Mouse (Mus musculus): ENCODE data around the gene Ctnnb1. TPM values are rescaled to one million over a fixed set of nuclear protein-coding genes. Genes with fewer than 3 reads are reported as not detected.

Ctnnb1 gene
- 100 to 1,000 TPM; 213 to 241 TPM for total RNA-seq (2021)
- long read RNA-seq, experiment 1, transcript Ctnnb1-201 (15 exons, 3,623 nt), result major isoform, 20 of 42 reads
- long read RNA-seq, experiment 1, transcript Ctnnb1-215 (1 exons, 1,292 nt), result minor isoform, 6 of 42 reads
- long read RNA-seq, experiment 1, partial matches to known transcripts, result 12 of 42 reads
- long read RNA-seq, experiment 1, other reads (novel, unspliced or antisense), result 4 of 42 reads
- long read RNA-seq, experiment 2, transcript Ctnnb1-201 (15 exons, 3,623 nt), result major isoform, 35 of 60 reads
- long read RNA-seq, experiment 2, transcript Ctnnb1-215 (1 exons, 1,292 nt), result minor isoform, 6 of 60 reads
- long read RNA-seq, experiment 2, partial matches to known transcripts, result 15 of 60 reads
- long read RNA-seq, experiment 2, other reads (novel, unspliced or antisense), result 4 of 60 reads

DNA sequence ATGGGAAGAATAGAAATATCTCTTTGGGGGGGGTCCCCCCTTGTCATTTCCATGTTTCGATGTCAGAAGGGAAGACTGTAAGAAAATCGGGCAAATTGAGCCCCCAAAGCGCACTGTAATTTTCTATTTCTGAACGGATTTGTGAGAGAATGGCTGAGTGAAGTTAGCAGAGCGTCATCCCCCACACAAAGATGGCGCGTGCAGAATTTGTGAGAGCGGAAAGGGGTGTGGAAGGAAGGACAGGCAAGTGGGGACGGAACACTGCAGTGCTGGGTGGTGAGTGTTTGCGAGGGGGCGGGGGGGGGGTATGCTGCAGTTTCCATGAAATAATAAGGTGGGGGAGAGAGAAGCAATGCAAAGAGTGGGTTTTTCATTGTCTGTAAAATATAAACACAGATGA is at the start of gene Ctnnb1:
Gene Ctnnb1 (plus strand): TSS at position 136 of the 400 bp plus-strand sequence.
- H3K4me3 ChIP-seq, result no peak within 1 kb of the TSS
- DNase-seq, result no peak
- intact Hi-C loops (cut with DNase I), result no loop called here
- H3K27ac ChIP-seq, result no peak within 1 kb of the TSS
- TF ChIP-seq CTCF (IDR thresholded peaks at IDR 0.05), result no peak

DNA sequence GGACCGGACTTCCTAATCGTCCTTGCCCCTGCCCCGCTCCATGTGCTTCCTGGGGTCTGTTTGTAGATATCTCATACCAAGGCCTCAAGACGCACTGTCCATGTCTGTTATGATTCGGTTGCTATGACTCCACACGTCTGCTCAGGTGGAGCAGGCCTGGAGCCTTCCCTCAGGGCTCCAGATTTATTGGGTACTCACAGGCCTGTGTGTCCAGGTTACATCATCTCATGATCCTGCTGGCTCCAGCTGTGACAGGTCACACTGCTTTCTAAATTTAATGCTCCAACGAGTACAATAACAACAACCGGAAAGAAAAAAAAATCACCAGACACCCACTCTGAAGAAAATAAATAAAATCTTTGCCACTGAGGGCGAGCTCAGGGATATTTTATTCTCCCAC is 48.7 kb upstream of the Ctnnb1 start:
- intact Hi-C loops (cut with DNase I), result no loop called here
- Histone ChIP-seq H3K4me3 (no peak overlapping the region), H3K27ac (no peak overlapping the region)
- no peak for DNase-seq
- no peak for TF ChIP-seq CTCF (IDR thresholded peaks at IDR 0.05)

DNA sequence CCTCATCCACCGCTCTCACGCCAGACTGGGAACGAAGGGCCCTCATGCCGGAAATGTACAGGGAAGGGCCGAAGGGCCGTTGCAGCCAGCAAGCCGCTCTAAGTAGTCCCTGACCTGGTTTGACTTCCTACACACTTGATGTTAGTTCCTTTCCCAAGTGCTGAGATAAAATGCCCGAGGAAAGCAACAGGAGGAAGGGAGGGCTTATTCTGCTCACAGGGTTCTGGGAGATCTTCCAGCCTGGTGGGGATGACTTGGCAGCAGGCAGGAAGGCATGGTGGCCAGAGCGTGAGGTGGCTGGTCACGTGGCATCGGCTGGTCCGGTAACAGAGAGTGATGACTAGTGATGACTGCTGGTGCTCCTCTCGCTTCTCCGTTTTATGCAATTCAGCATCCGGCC is 47.9 kb upstream of the Ctnnb1 start:
- TF ChIP-seq CTCF (IDR thresholded peaks at IDR 0.05), result no peak
- Histone ChIP-seq H3K27ac (no peak overlapping the region), H3K4me3 (no peak overlapping the region)
- intact Hi-C loops (cut with DNase I), result no loop called here
- no peak for DNase-seq

DNA sequence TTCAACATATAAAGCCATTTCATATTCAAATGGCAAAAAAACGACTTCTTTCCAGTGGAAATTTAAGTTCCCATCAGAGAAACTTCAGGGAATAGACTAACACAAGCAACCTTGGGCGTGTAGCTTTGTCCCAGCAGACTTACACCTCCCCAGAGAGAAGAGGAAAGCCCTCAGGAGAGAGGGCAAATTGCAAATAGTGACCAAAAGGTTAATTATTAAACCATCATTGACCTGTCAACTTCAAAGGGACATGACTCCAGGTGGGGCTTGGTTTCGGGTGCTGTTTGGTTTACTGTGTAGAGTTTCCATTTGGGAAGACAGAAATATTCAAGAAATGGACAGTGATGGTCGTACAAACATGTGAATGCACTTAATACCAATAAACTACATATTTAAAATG is 47.2 kb upstream of the Ctnnb1 start:
- no peak for TF ChIP-seq CTCF (IDR thresholded peaks at IDR 0.05)
- Histone ChIP-seq H3K27ac (no peak overlapping the region), H3K4me3 (no peak overlapping the region)
- no peak for DNase-seq
- intact Hi-C loops (cut with DNase I), result no loop called here

DNA sequence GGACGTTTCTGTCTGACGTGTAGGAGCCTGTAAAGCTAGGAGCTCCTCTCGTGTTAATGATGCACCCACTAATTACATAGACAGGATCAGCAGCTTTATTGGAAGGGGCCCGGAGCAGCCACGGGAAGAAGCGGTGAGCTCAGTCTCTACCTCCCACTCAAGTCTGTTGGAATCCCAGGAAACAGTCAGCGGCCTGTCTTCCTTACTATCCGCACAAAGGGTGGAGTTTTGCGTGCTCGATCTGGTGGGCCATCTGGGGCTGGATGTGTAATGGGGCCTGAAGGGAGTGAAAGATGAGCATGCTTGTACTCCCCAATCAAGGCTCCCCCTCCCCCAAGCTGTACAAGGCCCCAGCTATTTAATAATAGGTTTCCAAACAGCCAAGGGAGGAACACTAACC is 44.3 kb upstream of the Ctnnb1 start:
- TF ChIP-seq CTCF (IDR thresholded peaks at IDR 0.05), result no peak
- DNase-seq, result no peak
- Histone ChIP-seq H3K27ac (no peak overlapping the region), H3K4me3 (no peak overlapping the region)
- intact Hi-C loops (cut with DNase I), result no loop called here

DNA sequence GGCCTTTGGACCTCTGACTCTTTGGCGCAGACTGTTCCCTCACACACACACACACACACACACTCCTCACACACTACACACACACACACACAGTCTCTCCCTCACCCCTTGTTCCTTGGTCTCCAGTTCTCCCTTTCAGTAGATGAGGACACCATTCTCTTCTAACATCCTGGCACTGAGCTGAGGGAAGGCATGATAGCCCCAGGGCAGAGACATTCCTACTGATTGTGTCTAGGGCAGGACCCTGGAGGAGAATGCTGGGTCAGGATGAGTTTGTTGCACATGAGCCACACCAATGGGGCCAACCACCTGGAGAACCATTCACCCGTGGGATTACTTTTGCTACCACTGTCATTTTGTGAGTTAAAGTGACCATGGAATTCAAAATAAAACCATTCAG is 41.4 kb upstream of the Ctnnb1 start:
- intact Hi-C loops (cut with DNase I), result no loop called here
- TF ChIP-seq CTCF (IDR thresholded peaks at IDR 0.05), result no peak
- H3K27ac ChIP-seq, result no peak overlapping the region
- no peak for DNase-seq
- no peak overlapping the region for H3K4me3 ChIP-seq

DNA sequence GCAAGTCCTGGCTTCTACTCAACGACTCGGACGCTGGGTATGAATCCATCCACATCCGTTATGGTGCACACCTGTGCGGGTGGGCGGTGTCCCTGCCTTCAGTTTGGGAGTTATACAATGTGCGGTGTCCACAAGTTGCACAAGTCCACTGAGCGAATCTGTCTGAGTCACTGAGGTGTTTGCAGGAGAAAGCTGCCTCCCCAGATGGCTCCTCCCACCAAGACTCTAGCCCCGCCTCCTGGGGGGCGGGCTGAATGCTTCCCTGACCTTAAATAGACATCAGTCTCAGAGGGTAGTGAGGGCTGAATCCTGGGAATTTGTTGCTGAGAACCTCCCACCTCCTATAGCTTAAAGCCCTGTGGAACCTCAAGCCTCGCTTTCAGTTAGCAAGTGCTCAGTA is 35.6 kb upstream of the Ctnnb1 start:
- intact Hi-C loops (cut with DNase I), result no loop called here
- H3K4me3 ChIP-seq, result no peak overlapping the region
- DNase-seq, result no peak
- H3K27ac ChIP-seq, result no peak overlapping the region
- no peak for TF ChIP-seq CTCF (IDR thresholded peaks at IDR 0.05)

DNA sequence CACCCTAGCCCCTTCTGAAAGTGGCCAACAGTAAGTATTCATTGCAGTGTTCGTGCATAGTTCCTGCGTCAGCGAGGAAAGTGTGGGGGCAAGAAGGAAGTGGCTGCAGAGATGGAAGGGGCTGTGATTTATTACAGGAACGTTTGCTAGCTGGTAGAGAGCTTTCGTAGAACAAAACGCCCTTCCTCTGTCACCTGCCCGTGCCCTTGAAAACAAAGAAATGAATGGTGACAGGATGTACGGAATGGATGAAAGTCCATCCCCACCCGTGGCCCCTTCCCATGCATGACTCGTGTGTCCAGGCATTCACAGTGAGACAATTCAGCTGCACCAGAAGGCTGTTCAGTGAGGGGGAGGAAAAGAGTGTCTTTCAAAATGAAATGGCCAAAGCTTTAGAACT is 35.0 kb upstream of the Ctnnb1 start:
- intact Hi-C loops (cut with DNase I), result no loop called here
- no peak for TF ChIP-seq CTCF (IDR thresholded peaks at IDR 0.05)
- no peak for DNase-seq
- H3K4me3 ChIP-seq, result no peak overlapping the region
- no peak overlapping the region for H3K27ac ChIP-seq

DNA sequence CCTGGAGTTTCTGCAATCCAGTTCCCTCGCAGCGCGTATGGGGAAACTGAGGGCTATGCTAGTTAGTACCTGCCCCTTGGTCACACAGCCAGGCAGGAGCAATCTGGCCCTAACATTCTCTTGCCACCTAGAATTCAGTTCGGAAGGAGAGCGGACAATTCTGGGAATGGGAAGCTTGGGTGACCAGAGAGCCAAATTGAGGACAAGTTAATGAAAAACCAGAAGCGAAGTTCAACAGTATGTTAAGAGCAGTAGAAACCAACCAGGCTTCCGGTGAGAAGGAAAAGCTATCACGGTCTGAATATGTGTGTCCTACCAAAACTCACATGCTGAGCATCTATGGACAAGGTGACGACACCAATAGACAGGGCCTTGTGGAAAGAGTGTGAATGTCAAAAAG is 34.6 kb upstream of the Ctnnb1 start:
- Histone ChIP-seq H3K27ac (no peak overlapping the region), H3K4me3 (no peak overlapping the region)
- intact Hi-C loops (cut with DNase I), result no loop called here
- no peak for DNase-seq
- TF ChIP-seq CTCF (IDR thresholded peaks at IDR 0.05), result no peak

DNA sequence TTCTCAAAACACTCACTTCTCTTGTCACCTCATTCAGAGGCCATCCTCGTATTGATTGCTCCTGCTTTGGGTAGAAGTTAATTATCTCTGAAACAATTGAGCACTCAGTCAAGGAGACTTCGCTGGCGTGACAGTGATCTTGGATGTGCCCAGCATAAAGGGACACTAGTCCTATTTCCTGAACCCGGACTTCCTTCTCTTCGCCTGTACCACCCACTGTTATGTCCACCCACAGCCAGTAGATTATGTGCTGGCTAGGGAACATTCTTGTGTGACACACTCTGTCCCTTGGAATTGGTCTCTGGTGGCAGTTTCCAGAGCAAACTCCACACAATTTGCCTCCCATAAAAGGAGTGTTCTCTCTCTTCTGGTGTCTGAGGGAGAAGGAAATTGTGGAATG is 32.5 kb upstream of the Ctnnb1 start:
- intact Hi-C loops (cut with DNase I), result no loop called here
- Histone ChIP-seq H3K4me3 (no peak overlapping the region), H3K27ac (no peak overlapping the region)
- TF ChIP-seq CTCF (IDR thresholded peaks at IDR 0.05), result no peak
- no peak for DNase-seq

DNA sequence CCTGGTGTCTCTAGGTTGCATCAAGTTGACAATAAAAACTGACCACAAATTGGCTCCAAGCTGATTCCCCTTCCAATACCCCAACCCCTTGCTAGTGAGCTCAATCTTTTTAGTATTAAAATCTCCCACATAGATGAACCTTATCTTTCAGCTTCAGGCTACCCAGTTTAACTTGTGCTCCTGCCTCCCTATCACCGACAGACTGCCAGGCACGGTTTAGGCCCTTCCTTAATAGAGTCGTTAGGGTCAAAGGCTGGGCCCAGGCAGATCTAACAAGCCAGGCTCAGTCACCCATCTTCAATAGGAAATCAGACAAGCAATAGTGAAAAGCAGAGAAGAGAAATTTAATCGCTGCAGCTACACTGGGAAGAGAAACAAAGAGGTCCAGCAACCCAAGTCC is 31.7 kb upstream of the Ctnnb1 start:
- Histone ChIP-seq H3K4me3 (no peak overlapping the region), H3K27ac (no peak overlapping the region)
- intact Hi-C loops (cut with DNase I), result no loop called here
- DNase-seq, result no peak
- no peak for TF ChIP-seq CTCF (IDR thresholded peaks at IDR 0.05)

DNA sequence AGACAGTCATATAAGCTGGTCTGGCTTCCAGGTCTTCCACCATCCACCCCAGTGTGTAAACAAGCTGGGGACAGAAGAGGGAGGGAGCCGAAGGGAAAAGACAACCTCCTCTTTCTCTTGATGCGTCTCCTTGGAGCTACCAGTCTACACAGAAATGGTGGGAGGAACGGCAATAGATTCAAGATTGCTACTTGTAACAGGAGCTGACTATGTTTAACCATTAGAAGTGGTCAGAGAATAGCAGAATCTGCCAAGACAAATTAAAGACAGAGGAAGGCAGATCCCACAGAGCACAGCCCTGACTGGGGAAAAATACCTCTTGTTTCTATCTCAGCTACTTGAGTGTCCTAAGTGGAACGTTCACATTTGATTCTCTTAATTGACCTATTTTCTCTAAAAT is 29.2 kb upstream of the Ctnnb1 start:
- intact Hi-C loops (cut with DNase I), result no loop called here
- DNase-seq, result no peak
- H3K4me3 ChIP-seq, result no peak overlapping the region
- no peak overlapping the region for H3K27ac ChIP-seq
- TF ChIP-seq CTCF (IDR thresholded peaks at IDR 0.05), result no peak

DNA sequence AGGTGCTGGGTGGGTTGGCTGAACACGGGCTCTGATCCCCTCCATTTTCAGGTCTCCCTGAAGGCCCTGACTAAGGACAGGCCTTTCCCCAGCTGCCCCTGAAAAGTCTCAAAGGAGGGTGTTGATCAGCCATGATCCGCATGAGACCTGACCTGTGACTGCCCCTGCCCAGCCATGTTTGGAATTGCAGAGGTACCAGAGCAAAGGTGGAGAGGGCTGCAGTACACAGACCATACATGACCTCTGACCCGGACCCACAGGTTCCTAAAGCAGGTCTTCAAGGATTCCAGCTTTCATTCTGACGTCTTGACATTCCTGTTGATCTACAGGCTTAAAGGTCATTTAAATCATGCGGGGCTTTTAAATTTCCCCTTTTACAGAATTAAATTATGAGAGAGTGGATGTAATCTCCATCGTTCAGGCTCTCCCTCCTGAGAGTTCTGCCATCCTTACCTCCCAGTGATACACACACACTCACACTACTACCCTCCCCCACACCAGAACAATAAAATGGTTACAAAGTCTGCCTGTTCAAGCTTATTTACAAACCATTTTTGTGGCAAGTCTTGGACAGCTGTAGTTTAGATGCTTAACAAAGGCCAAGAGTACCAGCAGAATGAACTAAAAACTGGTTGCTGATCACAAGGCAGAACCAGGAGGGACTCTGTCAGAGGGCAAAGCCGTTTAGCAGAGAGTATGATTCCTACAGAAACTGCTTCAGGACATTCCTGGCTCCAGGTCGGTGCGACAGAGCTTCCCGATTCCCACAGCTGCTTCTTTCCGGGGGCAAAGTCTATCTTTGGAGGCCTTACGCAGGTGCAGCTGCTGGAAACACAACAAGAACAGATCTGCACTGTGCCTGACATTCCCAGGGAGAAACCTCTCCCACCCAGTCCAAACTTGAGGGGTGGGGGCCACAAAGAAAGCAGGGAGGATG is 28.4 kb upstream of the Ctnnb1 start:
- no peak overlapping the region for H3K27ac ChIP-seq
- intact Hi-C loops (cut with DNase I), result no loop called here
- TF ChIP-seq CTCF (IDR thresholded peaks at IDR 0.05), result no peak
- DNase-seq, result no peak
- no peak overlapping the region for H3K4me3 ChIP-seq

All from gastrocnemius, adult 2 months (tissue).